Mouse (Mus musculus) thymus, adult 2 months (tissue): ENCODE data around the gene Sepsecs.

Experiments
- CTCF ChIP-seq: fragments of 200-500 bp; IDR thresholded peaks from 2 replicates; pipeline ENCODE4 v1.5.1; 2012; ENCODE audit warnings: mild to moderate bottlenecking, control low read depth, low read length, moderate library complexity, borderline replicate concordance; ENCODE audit not compliant: control insufficient read depth, poor library complexity, insufficient read depth; ENCODE audit errors: extremely low read depth
- POLR2A ChIP-seq: fragments of 200-500 bp; IDR thresholded peaks from 2 replicates; pipeline ENCODE4 v1.6.1; 2012; ENCODE audit warnings: mild to moderate bottlenecking, low read length, control low read depth, moderate library complexity; ENCODE audit not compliant: control insufficient read depth, poor library complexity, insufficient read depth; ENCODE audit errors: extremely low read depth

- no peak for TF ChIP-seq CTCF
- no peak for TF ChIP-seq POLR2A
Measured at GRCm38 (mm10) chr5:52704562-52704961, 35.1 kb upstream of the Sepsecs start.
